Comparison of ENCODE assay signal across 11 mouse cellular contexts in the genomic region with DNA sequence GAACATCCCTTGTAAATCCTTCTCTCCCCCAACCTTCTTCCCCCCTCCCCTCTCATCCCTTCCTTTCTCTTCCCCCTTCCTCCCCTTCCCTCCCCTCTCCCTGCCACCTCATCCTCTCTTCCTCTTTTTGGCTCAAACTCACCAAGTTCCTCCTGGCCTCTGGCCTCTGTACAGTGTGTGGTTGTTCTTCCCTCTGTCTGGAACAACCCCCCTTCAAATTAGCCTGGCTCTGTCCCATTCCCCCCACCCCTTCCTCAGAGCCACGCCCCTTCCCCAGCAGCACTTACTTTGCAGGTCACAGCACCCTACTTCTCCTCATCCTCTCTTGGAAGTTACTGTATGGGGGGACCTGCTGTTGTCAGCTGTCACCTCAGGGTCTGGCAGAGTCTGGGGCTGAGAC. TPM values are rescaled to one million over a fixed set of nuclear protein-coding genes. Genes with fewer than 3 reads are reported as not detected.
DNase-seq lines count a peak whose midpoint lies in the region; ATAC-seq and TF ChIP-seq lines count a peak whose summit lies in the region.
"Had no signal": no experiment of that assay in that cellular context is flagged by ENCODE, and none has a peak within 500 bp of the region (broad histone marks: within the 10 kb centered on the region; RNA-seq: fewer than 3 reads in every experiment).

No protein-coding gene starts in this region.

- no peak overlapping the region for H3K4me2 ChIP-seq in midbrain, embryonic 14.5 days (ENCODE audit: low read length)
- H3K4me2 ChIP-seq: heart, embryonic 13.5 days had no signal

- H3K4me3 ChIP-seq in lung, adult 2 months (replicated peaks; ENCODE audit: extremely low read depth, low read depth, low read length): no peak overlapping the region
- no peak overlapping the region for H3K4me3 ChIP-seq in liver, adult 2 months (ENCODE audit: insufficient read depth, low read depth, low read length)
- no peak overlapping the region for H3K4me3 ChIP-seq in forebrain, embryonic 10.5 days
- no peak overlapping the region for H3K4me3 ChIP-seq in midbrain, embryonic 14.5 days (replicated peaks; ENCODE audit: low read depth, low read length)
- H3K4me3 ChIP-seq: erythroblast, embryonic 14.5 days; heart, embryonic 13.5 days; left cerebral cortex, adult 2 months had no signal

- TF ChIP-seq POLR2A in lung, adult 2 months (IDR thresholded peaks at IDR 0.05; ENCODE audit: borderline replicate concordance, extremely low read depth, low read depth, low read length): no peak
- no peak for TF ChIP-seq POLR2A in liver, adult 2 months (IDR thresholded peaks at IDR 0.05; ENCODE audit: extremely low read depth, insufficient read depth, low read length)

- DNase-seq in lung, adult 18-20 months: peak; percentile 18 to 36
- DNase-seq in lung, adult 2 months: no peak
- peak; percentile 19 for DNase-seq in liver, adult 2 months (ENCODE audit: extremely low read depth, low read depth, low spot score)
- no peak for DNase-seq in forebrain, embryonic 10.5 days (ENCODE audit: extremely low spot score, low spot score)
- no peak for DNase-seq in midbrain, embryonic 14.5 days
- DNase-seq: cerebellum, postnatal 36 days had no signal

- peaks cover 4% of the 10 kb centered on the region; the same call in 1 of the 2 replicates for H3K4me1 ChIP-seq in lung, adult 2 months (ENCODE audit: control insufficient read depth, insufficient read depth, low read length)
- peaks cover 4% of the 10 kb centered on the region; the same call in 1 of the 2 replicates for H3K4me1 ChIP-seq in liver, adult 2 months (ENCODE audit: control insufficient read depth, insufficient read depth, low read length)
- no peaks in the 10 kb centered on the region for H3K4me1 ChIP-seq in forebrain, embryonic 10.5 days
- H3K4me1 ChIP-seq in midbrain, embryonic 14.5 days (ENCODE audit: control insufficient read depth, insufficient read depth, low read length): no peaks in the 10 kb centered on the region
- H3K4me1 ChIP-seq: heart, embryonic 13.5 days had no signal

- H3K27me3 ChIP-seq in liver, adult 2 months (ENCODE audit: control insufficient read depth, insufficient read depth, low read length): no peaks in the 10 kb centered on the region
- H3K27me3 ChIP-seq in forebrain, embryonic 10.5 days (ENCODE audit: poor library complexity, severe bottlenecking): no peaks in the 10 kb centered on the region
- H3K27me3 ChIP-seq in midbrain, embryonic 14.5 days (ENCODE audit: control insufficient read depth, insufficient read depth, low read length): no peaks in the 10 kb centered on the region
- H3K27me3 ChIP-seq: heart, embryonic 13.5 days had no signal

- no peak overlapping the region for H3K9ac ChIP-seq in liver, adult 2 months (ENCODE audit: low read depth, low read length)
- no peak overlapping the region for H3K9ac ChIP-seq in midbrain, embryonic 14.5 days (replicated peaks; ENCODE audit: low read length)
- H3K9ac ChIP-seq: heart, embryonic 13.5 days had no signal

- peak; percentile 76 to 79 for ATAC-seq in hematopoietic stem cell, adult 5-6 weeks (replicated peaks in 1 of 2; ENCODE audit: insufficient read depth in 1 of 2, low FRiP score in 2 of 2, low TSS enrichment in 1 of 2, low read depth in 1 of 2, poor library complexity in 2 of 2, severe bottlenecking in 2 of 2)
- ATAC-seq in monocyte, adult 5-6 weeks (replicated peaks; ENCODE audit: insufficient number of reproducible peaks, low FRiP score, low TSS enrichment, poor library complexity, severe bottlenecking): peak; percentile 83
- no peak for ATAC-seq in midbrain, embryonic 14.5 days (ENCODE audit: low FRiP score, low TSS enrichment)

- H3K36me3 ChIP-seq in liver, adult 2 months (ENCODE audit: control insufficient read depth, insufficient read depth, low read length): no peaks in the 10 kb centered on the region
- no peaks in the 10 kb centered on the region for H3K36me3 ChIP-seq in forebrain, embryonic 10.5 days (replicated peaks)
- no peaks in the 10 kb centered on the region for H3K36me3 ChIP-seq in midbrain, embryonic 14.5 days (ENCODE audit: control insufficient read depth, insufficient read depth, low read length)
- H3K36me3 ChIP-seq: heart, embryonic 13.5 days had no signal

- no peak overlapping the region for H3K27ac ChIP-seq in liver, adult 2 months (replicated peaks; ENCODE audit: insufficient read depth, low read depth, low read length)
- H3K27ac ChIP-seq in forebrain, embryonic 10.5 days: no peak overlapping the region
- H3K27ac ChIP-seq in midbrain, embryonic 14.5 days (replicated peaks; ENCODE audit: low read depth, low read length): no peak overlapping the region
- H3K27ac ChIP-seq: heart, embryonic 13.5 days; left cerebral cortex, adult 2 months had no signal

- no peaks in the 10 kb centered on the region for H3K79me2 ChIP-seq in liver, adult 2 months (ENCODE audit: control insufficient read depth, insufficient read depth, low read length)

- no peak for TF ChIP-seq CTCF in lung, adult 2 months (IDR thresholded peaks at IDR 0.05; ENCODE audit: insufficient read depth, low read length)
- TF ChIP-seq CTCF in liver, adult 2 months (IDR thresholded peaks at IDR 0.05; ENCODE audit: low read depth, low read length): no peak

- no peaks in the 10 kb centered on the region for H3K9me3 ChIP-seq in forebrain, embryonic 10.5 days
- no peaks in the 10 kb centered on the region for H3K9me3 ChIP-seq in midbrain, embryonic 14.5 days (ENCODE audit: control insufficient read depth, low read length)
- H3K9me3 ChIP-seq: heart, embryonic 13.5 days had no signal

- WGBS in lung, adult 2 months: 59% methylated on average over 1 of the region's 1 CpGs
- 41% methylated on average over 1 of the region's 1 CpGs for WGBS in liver, adult 2 months
- 60% methylated on average over 1 of the region's 1 CpGs for WGBS in forebrain, embryonic 10.5 days
- WGBS in midbrain, embryonic 14.5 days: 70% methylated on average over 1 of the region's 1 CpGs

RNA-seq across cellular contexts. Expression of a gene that starts 34.1 kb away (rescaled TPM):
- polyA plus RNA-seq in lung, adult 2 months (2012; rRNA removed): 156 and 178 TPM in 2 replicates
- 383 and 391 TPM in 2 replicates for total RNA-seq in hematopoietic stem cell, adult 5-6 weeks (2017)
- 3.6 and 3.8 TPM in 2 replicates for total RNA-seq in liver, adult 2 months (2014; rRNA removed)
- polyA plus RNA-seq in liver, adult 2 months (2012; rRNA removed): 5.4 and 7.8 TPM in 2 replicates
- 930 to 1,250 TPM (median 1,146 TPM) in 3 replicates for total RNA-seq in monocyte, adult 5-6 weeks (2017)
- polyA plus RNA-seq in forebrain, embryonic 10.5 days (2016; fragmentation: Nextera tagmentation; extraction: Ambion mirVana): 10.2 and 10.4 TPM in 2 replicates
- polyA plus RNA-seq in midbrain, embryonic 14.5 days (2014; fragmentation: Nextera tagmentation; extraction: Ambion mirVana): 7.9 and 10.8 TPM in 2 replicates

RNA-seq across cellular contexts. Expression of a gene that starts 34.6 kb away (rescaled TPM):
- 5.7 and 7.2 TPM in 2 replicates for polyA plus RNA-seq in lung, adult 2 months (2012; rRNA removed)
- not detected in 2 replicates for total RNA-seq in hematopoietic stem cell, adult 5-6 weeks (2017)
- total RNA-seq in liver, adult 2 months (2014; rRNA removed): 2.4 and 3.0 TPM in 2 replicates
- 3.7 and 3.9 TPM in 2 replicates for polyA plus RNA-seq in liver, adult 2 months (2012; rRNA removed)
- total RNA-seq in monocyte, adult 5-6 weeks (2017): 1.3 TPM in 1 of 3 replicates, not detected in the others
- 2.1 and 2.3 TPM in 2 replicates for polyA plus RNA-seq in forebrain, embryonic 10.5 days (2016; fragmentation: Nextera tagmentation; extraction: Ambion mirVana)
- polyA plus RNA-seq in midbrain, embryonic 14.5 days (2014; fragmentation: Nextera tagmentation; extraction: Ambion mirVana): 0.36 and 0.37 TPM in 2 replicates
- polyA plus RNA-seq: erythroblast, embryonic 14.5 days had no signal

RNA-seq across cellular contexts. Expression of a gene that starts 34.9 kb away (rescaled TPM):
- polyA plus RNA-seq in lung, adult 2 months (2012; rRNA removed): 93.0 and 116 TPM in 2 replicates
- total RNA-seq in hematopoietic stem cell, adult 5-6 weeks (2017): 1.2 and 2.4 TPM in 2 replicates
- 75.7 and 86.7 TPM in 2 replicates for total RNA-seq in liver, adult 2 months (2014; rRNA removed)
- polyA plus RNA-seq in liver, adult 2 months (2012; rRNA removed): 289 and 362 TPM in 2 replicates
- 2.2 to 5.1 TPM (median 2.9 TPM) in 3 replicates for total RNA-seq in monocyte, adult 5-6 weeks (2017)
- 41.9 and 45.9 TPM in 2 replicates for polyA plus RNA-seq in forebrain, embryonic 10.5 days (2016; fragmentation: Nextera tagmentation; extraction: Ambion mirVana)
- 9.9 and 15.6 TPM in 2 replicates for polyA plus RNA-seq in midbrain, embryonic 14.5 days (2014; fragmentation: Nextera tagmentation; extraction: Ambion mirVana)

RNA-seq across cellular contexts. Expression of a gene that starts 43.1 kb away (rescaled TPM):
- polyA plus RNA-seq in lung, adult 2 months (2012; rRNA removed): 7.5 and 10.6 TPM in 2 replicates
- total RNA-seq in hematopoietic stem cell, adult 5-6 weeks (2017): 2.2 TPM in 1 of 2 replicates, not detected in the other
- 0.47 TPM in 1 of 2 replicates, not detected in the other for total RNA-seq in liver, adult 2 months (2014; rRNA removed)
- 0.40 and 0.92 TPM in 2 replicates for polyA plus RNA-seq in liver, adult 2 months (2012; rRNA removed)
- not detected in 3 replicates for total RNA-seq in monocyte, adult 5-6 weeks (2017)
- 0.36 and 1.1 TPM in 2 replicates for polyA plus RNA-seq in forebrain, embryonic 10.5 days (2016; fragmentation: Nextera tagmentation; extraction: Ambion mirVana)
- polyA plus RNA-seq in midbrain, embryonic 14.5 days (2014; fragmentation: Nextera tagmentation; extraction: Ambion mirVana): 99.9 and 159 TPM in 2 replicates
- polyA plus RNA-seq: erythroblast, embryonic 14.5 days had no signal

RNA-seq across cellular contexts. Expression of a gene that starts 48.8 kb away (rescaled TPM):
- polyA plus RNA-seq in lung, adult 2 months (2012; rRNA removed): 330 and 336 TPM in 2 replicates
- total RNA-seq in hematopoietic stem cell, adult 5-6 weeks (2017): 2.7 and 15.3 TPM in 2 replicates
- 127 and 154 TPM in 2 replicates for total RNA-seq in liver, adult 2 months (2014; rRNA removed)
- polyA plus RNA-seq in liver, adult 2 months (2012; rRNA removed): 1,507 and 1,555 TPM in 2 replicates
- total RNA-seq in monocyte, adult 5-6 weeks (2017): not detected in 3 replicates
- 2.2 and 2.5 TPM in 2 replicates for polyA plus RNA-seq in forebrain, embryonic 10.5 days (2016; fragmentation: Nextera tagmentation; extraction: Ambion mirVana)
- polyA plus RNA-seq in midbrain, embryonic 14.5 days (2014; fragmentation: Nextera tagmentation; extraction: Ambion mirVana): 2.8 and 9.0 TPM in 2 replicates

Comparison
In these comparisons a context has a peak if more than half of its experiments do, and no peak if none do; other contexts are left out.
1. DNase-seq: peak in lung, adult 18-20 months (2 of 2) and liver, adult 2 months (single experiment); none in lung, adult 2 months (single experiment), forebrain, embryonic 10.5 days (single experiment) and midbrain, embryonic 14.5 days (single experiment).
2. RNA of a gene that starts 34.1 kb away (polyA plus RNA-seq): 156 to 178 TPM in lung, adult 2 months; 7.9 to 10.8 TPM in midbrain, embryonic 14.5 days, 10.2 to 10.4 TPM in forebrain, embryonic 10.5 days and 5.4 to 7.8 TPM in liver, adult 2 months; every median in the first group is over 10 times any median in the second.